Mouse (Mus musculus) left cerebral cortex, postnatal 10 days (tissue): ENCODE results near the gene Cyp2b13. TPM values are rescaled to one million over a fixed set of nuclear protein-coding genes. Genes with fewer than 3 reads are reported as not detected.
"Not testable (repeated sequence)": the region's sequence is repeated elsewhere in the genome, so short reads cannot be mapped to it uniquely, and the experiment has no call there.

ENCODE experiments used
- DNase-seq, 2 experiments: peaks; one replicate each; pipeline ENCODE4 v3.0.0; 2021 to 2022; ENCODE audit warnings: low spot score in 2 of 2, mixed read lengths in 1 of 2; ENCODE audit errors: extremely low spot score in 1 of 2
- intact Hi-C: fragments of 180-260 bp; cut with DNase I; formaldehyde crosslinking; loops from one replicate; pipeline ENCODE4 v1.15.1; 2025
- total RNA-seq, 2 experiments: library from RNA; stranded (reverse); gene quantifications; 2 replicates each; pipeline ENCODE4 v1.2.3; 2021

Cyp2b13 gene
- not detected for total RNA-seq

DNA sequence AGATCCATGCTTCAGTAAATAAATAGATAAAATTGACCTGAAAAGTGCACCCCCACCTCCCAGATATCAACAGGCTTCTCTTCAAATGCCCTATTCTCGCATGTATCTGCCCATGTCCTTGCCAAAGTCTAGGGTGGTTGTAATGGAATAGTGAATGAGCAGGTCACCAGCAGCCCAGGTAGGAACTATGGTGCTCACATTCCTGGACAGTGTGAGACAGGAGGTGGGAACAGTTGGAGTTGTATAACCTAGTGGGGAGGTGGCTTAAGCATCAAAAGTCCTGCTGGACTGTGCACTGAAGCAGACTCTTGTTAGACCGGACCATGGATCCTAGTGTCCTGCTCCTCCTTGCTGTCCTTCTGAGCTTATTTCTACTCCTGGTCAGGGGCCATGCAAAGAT, at the start of gene Cyp2b13:
TSS of gene Cyp2b13 (plus strand) at position 301 of the 400 bp plus-strand sequence.
- DNase-seq, intact Hi-C loops: not testable (repeated sequence)

DNA sequence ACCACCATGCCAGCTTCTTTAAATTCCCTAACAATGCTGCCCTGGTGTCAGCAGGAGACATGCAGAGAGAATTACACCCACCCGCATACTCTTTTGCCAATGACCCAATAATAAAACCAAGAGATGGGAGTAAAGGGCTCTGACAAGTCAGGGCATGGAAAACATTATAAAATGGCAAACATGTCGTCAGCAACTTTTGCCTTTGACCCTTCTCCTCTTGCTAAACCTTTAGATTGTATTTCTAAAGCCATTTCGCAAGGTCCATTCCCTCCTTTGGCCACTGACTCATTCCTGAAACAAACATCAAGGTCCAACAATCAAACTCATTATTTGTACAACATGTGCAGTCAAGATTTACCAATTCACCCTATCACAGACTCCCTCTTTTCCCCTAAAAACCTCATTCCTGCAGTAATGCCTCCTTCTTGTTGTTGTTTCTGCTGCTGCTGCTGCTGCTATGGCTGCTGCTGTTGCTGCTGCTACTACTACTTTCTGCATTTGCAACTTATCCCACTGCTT, 41.4 kb upstream of the Cyp2b13 start:
- intact Hi-C loops, DNase-seq: not testable (repeated sequence)

DNA sequence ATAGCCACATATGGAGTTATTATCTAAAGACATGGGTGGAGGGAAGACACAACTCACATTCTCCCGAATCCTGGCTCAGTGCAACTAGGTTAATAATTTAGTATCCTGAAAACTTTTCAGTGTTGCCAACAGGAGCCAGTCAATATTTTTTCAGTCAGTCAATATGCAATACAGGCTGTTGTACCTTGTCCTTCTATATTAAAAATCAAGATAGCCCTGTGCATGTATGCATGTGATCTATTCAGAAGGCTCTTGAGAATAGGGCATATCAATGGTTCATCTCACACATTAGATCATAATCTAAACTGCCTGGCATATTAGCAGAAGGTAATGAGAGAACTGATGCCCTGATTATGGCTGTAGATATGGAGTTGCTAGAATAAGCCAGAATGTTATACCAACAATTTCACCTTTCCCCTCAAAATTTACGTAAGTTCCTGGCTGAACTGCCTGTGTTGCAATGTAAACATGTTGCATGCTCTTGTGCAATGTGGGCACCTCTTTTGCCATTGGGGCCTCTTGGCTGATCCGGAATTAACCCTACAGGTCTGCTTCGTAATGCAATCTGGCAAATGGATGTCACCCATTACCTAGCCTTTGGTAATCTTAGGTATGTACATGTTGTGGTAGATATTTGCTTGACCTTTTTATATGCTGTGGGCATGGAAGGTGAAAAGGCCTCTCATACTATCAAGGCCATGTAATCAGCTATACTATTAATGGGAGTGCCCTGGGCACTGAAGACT, 6.2 kb upstream of the Cyp2b13 start:
- DNase-seq, intact Hi-C loops: not testable (repeated sequence)

DNA sequence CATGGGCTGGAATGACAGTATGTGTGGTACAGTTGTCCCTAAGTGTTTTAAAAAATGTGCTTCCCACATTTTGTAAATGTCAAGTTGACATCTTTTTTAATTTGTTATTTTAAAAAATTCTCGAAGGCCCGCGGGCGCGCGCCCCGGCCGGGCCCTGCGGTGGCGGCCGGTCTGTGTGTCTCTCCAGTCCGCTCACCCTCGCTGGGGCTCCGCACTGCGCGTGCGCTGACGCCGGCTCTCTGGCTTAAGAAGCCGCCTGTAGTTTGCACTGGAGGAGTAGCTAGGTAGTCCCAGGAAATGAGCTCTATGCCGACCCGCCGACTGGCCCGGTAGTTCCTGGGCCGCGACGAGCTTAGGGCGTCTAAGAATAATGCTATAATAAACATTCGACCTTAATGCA, 10.4 kb downstream of the Cyp2b13 start:
- intact Hi-C loops, DNase-seq: not testable (repeated sequence)

DNA sequence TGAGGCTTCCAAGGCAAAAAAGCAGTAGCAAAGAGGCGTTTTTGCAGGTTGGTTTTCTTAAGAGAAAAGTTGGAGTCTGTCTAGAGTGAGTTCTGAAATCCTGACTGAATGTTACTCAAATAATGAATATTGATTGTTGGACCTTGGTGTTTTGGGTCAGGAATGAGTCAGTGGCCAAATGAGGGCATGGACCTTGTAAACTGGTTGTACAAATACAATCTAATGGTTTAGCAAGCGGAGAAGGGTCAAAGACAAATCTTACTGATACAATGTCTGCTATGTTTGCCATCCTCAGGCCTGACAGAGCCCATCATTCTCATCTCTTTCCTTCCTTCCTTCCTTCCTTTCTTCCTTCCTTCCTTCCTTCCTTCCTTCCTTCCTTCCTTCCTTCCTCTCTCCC, 21.3 kb downstream of the Cyp2b13 start:
- intact Hi-C loops, result no loop called here

DNA sequence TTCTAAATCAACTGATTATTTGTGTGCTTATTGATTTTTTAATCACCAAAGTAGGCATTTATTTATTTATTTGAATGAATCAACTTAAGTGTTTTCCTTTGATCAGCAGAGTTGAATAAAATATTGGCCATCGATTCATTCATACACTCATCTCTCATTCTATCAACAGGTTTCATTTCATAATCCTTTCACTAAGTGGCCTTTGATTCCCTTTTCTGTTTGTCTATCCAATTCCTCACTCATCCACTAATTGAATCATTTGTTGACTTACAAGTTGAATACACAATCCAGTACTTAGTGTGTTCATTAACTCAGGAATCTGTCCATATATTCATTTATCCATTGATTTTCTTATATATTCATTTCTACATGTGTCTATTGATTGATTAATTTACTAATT, 26.1 kb downstream of the Cyp2b13 start:
- DNase-seq, result no peak
- intact Hi-C loops, result no loop called here

More for the DNA sequence above, 21.3 kb downstream of the Cyp2b13 start:
- DNase-seq, result no peak

DNA sequence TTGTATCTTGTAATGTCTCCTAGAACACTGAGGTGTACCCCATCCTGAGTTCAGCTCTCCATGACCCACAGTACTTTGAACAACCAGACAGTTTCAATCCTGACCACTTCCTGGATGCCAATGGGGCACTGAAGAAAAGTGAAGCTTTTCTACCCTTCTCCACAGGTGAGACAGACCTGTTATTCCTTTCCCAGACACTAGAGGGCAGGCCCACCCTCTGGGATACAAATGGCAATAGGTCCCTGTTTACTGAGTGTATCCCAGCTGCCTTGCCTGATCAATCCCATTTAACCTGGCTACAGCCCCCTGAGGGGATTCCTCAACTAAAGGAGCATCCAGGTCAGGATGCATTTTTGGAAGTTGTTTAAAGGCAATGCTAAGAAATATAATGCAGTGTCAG, 27.3 kb downstream of the Cyp2b13 start:
- DNase-seq, intact Hi-C loops: not testable (repeated sequence)

DNA sequence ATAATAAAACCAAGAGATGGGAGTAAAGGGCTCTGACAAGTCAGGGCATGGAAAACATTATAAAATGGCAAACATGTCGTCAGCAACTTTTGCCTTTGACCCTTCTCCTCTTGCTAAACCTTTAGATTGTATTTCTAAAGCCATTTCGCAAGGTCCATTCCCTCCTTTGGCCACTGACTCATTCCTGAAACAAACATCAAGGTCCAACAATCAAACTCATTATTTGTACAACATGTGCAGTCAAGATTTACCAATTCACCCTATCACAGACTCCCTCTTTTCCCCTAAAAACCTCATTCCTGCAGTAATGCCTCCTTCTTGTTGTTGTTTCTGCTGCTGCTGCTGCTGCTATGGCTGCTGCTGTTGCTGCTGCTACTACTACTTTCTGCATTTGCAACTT, 78.3 kb downstream of the Cyp2b13 start:
- intact Hi-C loops, DNase-seq: not testable (repeated sequence)

DNA sequence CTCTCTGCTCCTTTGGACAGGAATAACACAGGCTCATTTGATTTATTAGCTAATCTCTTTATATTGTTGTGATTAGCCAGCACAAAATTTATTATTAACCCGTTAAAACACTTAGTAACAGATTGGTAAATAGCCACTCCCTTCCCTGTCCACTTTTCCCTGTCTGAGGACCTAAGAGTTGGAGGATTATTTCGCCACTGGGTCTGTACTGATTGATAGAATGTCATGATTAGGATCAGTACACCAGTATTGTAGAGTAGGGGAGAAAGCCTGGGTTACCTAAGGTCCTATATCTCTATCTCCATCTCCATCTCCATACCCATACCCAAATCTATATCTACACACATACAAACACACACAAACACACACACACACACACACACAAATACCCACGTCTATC, 82.4 kb downstream of the Cyp2b13 start:
- intact Hi-C loops, DNase-seq: not testable (repeated sequence)

Other genes with a start within 250 kb of the Cyp2b13 start
- 1 to 10 TPM; 5.5 to 8.1 TPM for gene Cyp2s1, start 244.6 kb upstream of the Cyp2b13 start, total RNA-seq
- not detected for gene Cyp2b10, start 163.9 kb upstream of the Cyp2b13 start, total RNA-seq
- gene Cyp2b9, start 111.9 kb downstream of the Cyp2b13 start, total RNA-seq, result not detected
- gene Vmn1r184, start 198.8 kb downstream of the Cyp2b13 start, total RNA-seq, result not detected
- gene Cyp2a4, start 245.7 kb downstream of the Cyp2b13 start, total RNA-seq, result not detected